Mouse (Mus musculus): ENCODE data around the gene Pex1.

DNA sequence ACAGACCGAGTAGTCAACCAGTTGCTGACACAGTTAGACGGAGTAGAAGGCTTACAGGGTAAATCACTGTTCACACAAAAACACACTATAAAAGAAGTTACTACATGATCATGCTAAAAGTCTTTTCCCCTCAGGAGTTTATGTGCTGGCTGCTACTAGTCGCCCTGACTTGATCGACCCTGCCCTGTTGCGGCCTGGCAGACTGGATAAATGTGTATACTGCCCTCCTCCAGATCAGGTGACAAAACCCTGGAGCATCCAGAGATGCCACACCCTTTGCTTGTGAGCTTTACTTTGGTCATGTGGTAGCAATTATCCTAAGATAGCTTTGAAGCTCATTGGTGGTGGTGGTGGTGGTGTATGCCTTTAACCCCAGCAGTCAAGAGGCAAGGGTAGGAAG, 34.2 kb downstream of the Pex1 start:
- TF ChIP-seq CTCF (IDR thresholded peaks at IDR 0.05; ENCODE audit: insufficient read depth, low read depth, low read length) = no peak
- no peak for TF ChIP-seq POLR2A (IDR thresholded peaks at IDR 0.05; ENCODE audit: insufficient read depth, low read depth, low read length)
